Mouse (Mus musculus) lung, adult 2 months (tissue): ENCODE data around the gene 4930519P11Rik.

Experiments
- CTCF ChIP-seq: fragments of 200-500 bp; IDR thresholded peaks from 2 replicates; pipeline ENCODE4 v1.5.1; 2011; ENCODE audit warnings: mild to moderate bottlenecking, low read length, control low read depth; ENCODE audit not compliant: insufficient read depth
- POLR2A ChIP-seq: fragments of 200-500 bp; IDR thresholded peaks from 2 replicates; pipeline ENCODE4 v1.6.1; 2011; ENCODE audit warnings: low read depth, mild to moderate bottlenecking, control low read depth, low read length, borderline replicate concordance; ENCODE audit errors: extremely low read depth

- TF ChIP-seq CTCF: no peak
- TF ChIP-seq POLR2A: no peak
Measured at GRCm38 (mm10) chr2:154614841-154615576, 1.8 kb upstream of the 4930519P11Rik start.
